Mouse (Mus musculus) limb, embryonic 14.5 days (tissue): ENCODE data around the gene Csf3. TPM values are rescaled to one million over a fixed set of nuclear protein-coding genes. Genes with fewer than 3 reads are reported as not detected.
A peak's percentile ranks its signal among the peaks of the same experiment; 100 is the strongest.

Source experiments
- ATAC-seq: fragments of 200-750 bp; cut with Nextera tagmentation; 2 replicates; pipeline ENCODE4 v1.8.0; 2017; ENCODE audit warnings: low read depth, moderate number of reproducible peaks, moderate TSS enrichment; ENCODE audit not compliant: low FRiP score
- DNase-seq: peaks from one replicate; pipeline ENCODE4 v3.0.0-alpha.2; 2015; ENCODE audit warnings: low spot score
- H3K27ac ChIP-seq: fragments of 300-500 bp; sonication (generic); replicated peaks from 2 replicates; pipeline ENCODE4 v1.5.1; 2014; ENCODE audit warnings: low read depth, mild to moderate bottlenecking, low read length, moderate library complexity, mixed read lengths
- H3K27me3 ChIP-seq: fragments of 300-500 bp; sonication (generic); 2 replicates; pipeline ENCODE4 v1.6.1; 2014; ENCODE audit warnings: low read length, mixed read lengths; ENCODE audit not compliant: control insufficient read depth, insufficient read depth
- H3K36me3 ChIP-seq: fragments of 300-500 bp; sonication (generic); 2 replicates; pipeline ENCODE4 v1.6.1; 2014; ENCODE audit warnings: mild to moderate bottlenecking, low read length, moderate library complexity, mixed read lengths; ENCODE audit not compliant: control insufficient read depth, insufficient read depth
- H3K4me1 ChIP-seq: fragments of 300-500 bp; sonication (generic); 2 replicates; pipeline ENCODE4 v1.6.1; 2014; ENCODE audit warnings: antibody characterized with exemption, low read length, mixed read lengths; ENCODE audit not compliant: control insufficient read depth, insufficient read depth
- H3K4me2 ChIP-seq: fragments of 300-500 bp; sonication (generic); replicated peaks from 2 replicates; pipeline ENCODE4 v1.6.1; 2014; ENCODE audit warnings: low read depth, mild to moderate bottlenecking, low read length, moderate library complexity; ENCODE audit not compliant: severe bottlenecking
- H3K4me3 ChIP-seq: fragments of 300-500 bp; sonication (generic); replicated peaks from 2 replicates; pipeline ENCODE4 v1.5.1; 2014; ENCODE audit warnings: low read length
- H3K9ac ChIP-seq: fragments of 300-500 bp; sonication (generic); 2 replicates; pipeline ENCODE4 v1.6.1; 2014; ENCODE audit warnings: mild to moderate bottlenecking, low read depth, low read length, moderate library complexity; ENCODE audit not compliant: severe bottlenecking
- H3K9me3 ChIP-seq: fragments of 300-500 bp; sonication (generic); 2 replicates; pipeline ENCODE4 v1.6.1; 2016; ENCODE audit warnings: low read length; ENCODE audit not compliant: control insufficient read depth
- POLR2A ChIP-seq: fragments of 200-500 bp; IDR thresholded peaks from 2 replicates; pipeline ENCODE4 v1.8.0; 2012; ENCODE audit warnings: inconsistent platforms, mild to moderate bottlenecking, moderate library complexity, borderline replicate concordance; ENCODE audit not compliant: insufficient read depth, insufficient read length; ENCODE audit errors: extremely low read depth
- WGBS: fragments of 180-500 bp; shearing (Covaris S2); extraction: QIAGEN DNeasy Blood & Tissue Kit; methylation state at CpG from one replicate; pipeline ENCODE4 v1.1.7; 2014; 5-methylcytosine and 5-hydroxymethylcytosine counted together
- polyA plus RNA-seq, 2 experiments: library from polyadenylated mRNA; depleted of rRNA in 1 of 2; stranded (reverse) in 1 of 2; unstranded in 1 of 2; fragments of >200 nt; fragmentation: Nextera tagmentation in 1 of 2; extraction: Ambion mirVana in 1 of 2; gene quantifications; 2 replicates each; pipeline versions ENCODE4 v1.2.1 to v1.2.3; 2012 to 2014

Csf3 gene
- polyA plus RNA-seq, 2 experiments = 0.11 TPM; not detected in 1

GRCm38 (mm10) chr11:98696454-98697216 lies 4.4 kb upstream of the Csf3 start:
- H3K4me3 ChIP-seq = no peak overlapping the region
- no peaks in the 10 kb centered on the region for H3K4me1 ChIP-seq
- no peak overlapping the region for H3K27ac ChIP-seq
- no peak overlapping the region for H3K9ac ChIP-seq
- H3K27me3 ChIP-seq = no peaks in the 10 kb centered on the region
- no peaks in the 10 kb centered on the region for H3K9me3 ChIP-seq
- ATAC-seq (no peak), DNase-seq (no peak)
- H3K4me2 ChIP-seq = no peak overlapping the region
- peaks cover 52% of the 10 kb centered on the region for H3K36me3 ChIP-seq
- TF ChIP-seq POLR2A = no peak
- WGBS = 89% methylated on average over 14 of the region's 14 CpGs

DNA sequence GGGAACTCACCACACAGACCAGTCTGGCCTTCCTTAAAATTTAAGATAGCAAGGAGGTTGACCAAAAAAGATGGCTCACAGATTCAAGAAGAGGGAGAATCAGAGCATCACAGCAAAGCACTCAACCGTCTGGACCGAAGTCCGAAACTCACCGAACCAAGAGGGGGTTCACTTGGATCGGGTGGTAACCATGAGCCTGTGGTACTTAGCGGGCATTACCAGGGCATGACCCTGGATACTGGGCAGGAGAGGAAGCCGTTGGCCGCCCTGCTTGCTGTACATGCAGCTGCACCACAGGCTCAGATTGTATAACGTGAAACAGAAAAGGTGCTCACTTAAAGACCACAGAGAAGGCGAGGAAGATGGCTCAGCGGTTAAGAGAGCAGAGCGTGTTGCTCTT lies 3.8 kb upstream of the Csf3 start:
- ATAC-seq (no peak), DNase-seq (no peak)
- H3K36me3 ChIP-seq = peaks cover 46% of the 10 kb centered on the region
- H3K9me3 ChIP-seq = no peaks in the 10 kb centered on the region
- no peak overlapping the region for H3K9ac ChIP-seq
- no peak overlapping the region for H3K27ac ChIP-seq
- H3K27me3 ChIP-seq = no peaks in the 10 kb centered on the region
- H3K4me2 ChIP-seq = no peak overlapping the region
- 89% methylated on average over 12 of the region's 12 CpGs for WGBS
- no peaks in the 10 kb centered on the region for H3K4me1 ChIP-seq
- no peak overlapping the region for H3K4me3 ChIP-seq
- TF ChIP-seq POLR2A = no peak

- Histone ChIP-seq H3K9me3 (no peaks in the 10 kb centered on the region), H3K4me2 (no peak overlapping the region), H3K9ac (no peak overlapping the region), H3K27ac (no peak overlapping the region), H3K36me3 (peaks cover 30% of the 10 kb centered on the region), H3K4me1 (0 out of 2 replicates have a peak, but pooled peaks cover 4% of the 10 kb centered on the region), H3K4me3 (no peak overlapping the region), H3K27me3 (no peaks in the 10 kb centered on the region)
- WGBS = 80% methylated on average over 16 of the region's 16 CpGs
- no peak for DNase-seq
- no peak for ATAC-seq
- no peak for TF ChIP-seq POLR2A
Measured at GRCm38 (mm10) chr11:98698849-98699640, 2.0 kb upstream of the Csf3 start.

- Histone ChIP-seq H3K9ac (no peak overlapping the region), H3K4me3 (no peak overlapping the region), H3K4me1 (0 out of 2 replicates have a peak, but pooled peaks cover 4% of the 10 kb centered on the region), H3K27ac (no peak overlapping the region), H3K4me2 (no peak overlapping the region), H3K27me3 (no peaks in the 10 kb centered on the region), H3K36me3 (peaks cover 30% of the 10 kb centered on the region), H3K9me3 (no peaks in the 10 kb centered on the region)
- peak; percentile 69; the same call in 1 of the 2 replicates for ATAC-seq
- TF ChIP-seq POLR2A = no peak
- 36% methylated on average over 4 of the region's 4 CpGs for WGBS
- peak; percentile 58 for DNase-seq
Measured at GRCm38 (mm10) chr11:98699911-98700310, 1.2 kb upstream of the Csf3 start.

- Histone ChIP-seq H3K27me3 (no peaks in the 10 kb centered on the region), H3K9me3 (no peaks in the 10 kb centered on the region), H3K27ac (no peak overlapping the region), H3K4me1 (peaks cover 4% of the 10 kb centered on the region; the same call in 1 of the 2 replicates), H3K4me2 (no peak overlapping the region), H3K9ac (no peak overlapping the region), H3K4me3 (no peak overlapping the region), H3K36me3 (peaks cover 35% of the 10 kb centered on the region)
- ATAC-seq = no peak
- no peak for DNase-seq
- 64% methylated on average over 4 of the region's 5 CpGs for WGBS
- no peak for TF ChIP-seq POLR2A
Measured at GRCm38 (mm10) chr11:98702323-98702722, 1.3 kb downstream of the Csf3 start.
